Mouse (Mus musculus) adipocyte (in vitro differentiated cells): ENCODE data around the gene Vmn1r4.

ENCODE experiments used
- DNase-seq: peaks from one replicate; pipeline ENCODE4 v3.0.0-alpha.2; 2016; ENCODE audit warnings: low spot score

Vmn1r4 gene

GRCm38 (mm10) chr6:56916279-56916678 lies 7.5 kb upstream of the Vmn1r4 start:
- no peak for DNase-seq

- no peak for DNase-seq
Observed at GRCm38 (mm10) chr6:56917578-56918368, 6.0 kb upstream of the Vmn1r4 start.

GRCm38 (mm10) chr6:56919330-56920044 lies 4.3 kb upstream of the Vmn1r4 start:
- no peak for DNase-seq

- no peak for DNase-seq
Observed at GRCm38 (mm10) chr6:56920222-56921092, 3.4 kb upstream of the Vmn1r4 start.

- DNase-seq, result peak; percentile 71
Observed at GRCm38 (mm10) chr6:56923331-56923725, 487 bp upstream of the Vmn1r4 start.

- DNase-seq, result no peak
Observed at GRCm38 (mm10) chr6:56931648-56932415, 8.0 kb downstream of the Vmn1r4 start.

GRCm38 (mm10) chr6:56932464-56932863 lies 8.6 kb downstream of the Vmn1r4 start:
- DNase-seq, result no peak

- peak; percentile 79 for DNase-seq
Observed at GRCm38 (mm10) chr6:56934366-56934765, 10.6 kb downstream of the Vmn1r4 start.

GRCm38 (mm10) chr6:56956436-56956835 lies 32.6 kb downstream of the Vmn1r4 start:
- no peak for DNase-seq

- DNase-seq, result no peak
Observed at GRCm38 (mm10) chr6:56969973-56970372, 46.2 kb downstream of the Vmn1r4 start, which contains the start of gene Vmn1r5. Gene Vmn1r5, plus strand, starts transcription at chr6:56970273.

- no peak for DNase-seq
Observed at GRCm38 (mm10) chr6:56996943-56997342, 73.1 kb downstream of the Vmn1r4 start, which contains the start of gene Vmn1r6. Gene Vmn1r6, plus strand, starts transcription at chr6:56997243.
